Mouse (Mus musculus): ENCODE results near the gene Catsperz.
"Not testable (repeated sequence)": the region's sequence is repeated elsewhere in the genome, so short reads cannot be mapped to it uniquely, and the experiment has no call there.

Gene Catsperz

GRCm38 (mm10) chr19:6906199-6906598 lies 19.0 kb downstream of the Catsperz start:
- DNase-seq, result no peak

GRCm38 (mm10) chr19:6905498-6906159 lies 19.6 kb downstream of the Catsperz start:
- no peak for DNase-seq

GRCm38 (mm10) chr19:6904846-6905245 lies 20.3 kb downstream of the Catsperz start:
- DNase-seq, result no peak

- no peak for DNase-seq
Observed at GRCm38 (mm10) chr19:6903031-6903430, 22.1 kb downstream of the Catsperz start.

- DNase-seq, result no peak
Observed at GRCm38 (mm10) chr19:6899641-6900040, 25.5 kb downstream of the Catsperz start.

- not testable (repeated sequence) for DNase-seq
Observed at GRCm38 (mm10) chr19:6895608-6896305, 29.4 kb downstream of the Catsperz start.

- DNase-seq, result no peak
Observed at GRCm38 (mm10) chr19:6893731-6894451, 31.3 kb downstream of the Catsperz start.

- no peak for DNase-seq
Observed at GRCm38 (mm10) chr19:6892512-6892911, 32.7 kb downstream of the Catsperz start.

GRCm38 (mm10) chr19:6877965-6878364 lies 47.2 kb downstream of the Catsperz start:
- no peak for DNase-seq

- DNase-seq, result no peak
Observed at GRCm38 (mm10) chr19:6876799-6877198, 48.4 kb downstream of the Catsperz start.

GRCm38 (mm10) chr19:6875834-6876233 lies 49.3 kb downstream of the Catsperz start:
- DNase-seq, result no peak

- no peak for DNase-seq
Observed at GRCm38 (mm10) chr19:6874257-6874656, 50.9 kb downstream of the Catsperz start.

GRCm38 (mm10) chr19:6872701-6873100 lies 52.5 kb downstream of the Catsperz start:
- DNase-seq, result no peak
